Mouse (Mus musculus) cerebellum, adult 11-12 months (tissue): Measurements from ENCODE around the gene Rbpms2.
"Not testable (repeated sequence)": the region's sequence is repeated elsewhere in the genome, so short reads cannot be mapped to it uniquely, and the experiment has no call there.

Experiments
- DNase-seq: peaks from one replicate; pipeline ENCODE4 v3.0.0; 2022

The Rbpms2 gene

DNA sequence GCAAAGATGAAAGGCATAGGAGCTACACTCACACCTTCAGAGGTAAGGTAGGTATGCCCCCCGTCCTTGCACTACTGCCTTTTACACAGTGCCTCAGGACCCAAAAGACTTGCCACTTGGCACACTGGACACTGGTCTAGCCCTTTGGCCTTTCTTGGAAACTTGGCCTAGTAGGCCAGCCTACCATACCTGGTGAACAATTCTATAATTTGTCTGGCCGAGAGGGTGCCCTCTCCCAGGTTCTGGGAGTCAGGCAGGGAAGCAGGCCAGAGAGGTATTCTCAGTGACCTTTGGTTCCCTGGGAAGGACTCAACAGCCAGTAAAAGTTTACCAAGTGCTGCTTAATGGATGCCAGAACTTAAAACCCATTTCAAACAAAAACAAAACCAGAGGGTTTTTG is 7.8 kb upstream of the Rbpms2 start:
- DNase-seq = no peak

DNA sequence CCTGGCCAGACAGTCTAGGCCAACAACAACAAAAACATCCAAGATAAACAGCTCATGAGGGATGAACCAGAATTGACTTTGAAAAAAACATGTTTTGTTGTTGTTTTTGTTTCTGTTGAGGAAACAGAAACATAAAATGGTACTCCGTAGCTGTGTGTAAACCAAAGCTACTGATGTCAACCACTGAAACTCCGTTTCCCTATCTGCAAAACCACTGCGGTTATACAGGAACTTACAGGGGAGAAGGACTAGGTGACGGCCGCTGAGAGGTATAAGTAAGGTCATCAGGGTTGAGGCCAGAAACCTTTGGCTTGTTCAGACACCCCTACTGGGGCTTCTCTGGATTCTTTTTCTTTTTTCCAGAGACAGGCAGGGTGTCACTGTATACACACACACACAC is 6.6 kb upstream of the Rbpms2 start:
- no peak for DNase-seq

DNA sequence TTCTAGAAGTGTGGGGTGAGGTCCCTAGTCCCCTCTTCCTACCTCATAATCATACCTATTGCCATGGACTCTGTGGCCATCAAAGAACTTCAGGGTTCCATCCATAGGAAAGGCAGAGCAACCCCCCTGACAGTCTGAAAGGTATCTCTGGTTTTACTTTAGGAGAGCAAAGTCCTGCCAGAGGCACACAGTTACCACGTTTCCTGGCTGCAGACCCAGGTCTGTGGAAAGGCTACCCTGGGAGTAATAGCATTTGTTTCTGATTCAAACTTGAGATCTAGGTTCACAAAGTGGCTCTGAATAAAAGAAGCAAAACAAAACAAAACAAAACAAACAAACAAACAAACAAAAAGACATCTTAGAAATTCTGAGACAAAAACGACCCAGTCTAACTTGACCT is 5.2 kb upstream of the Rbpms2 start:
- no peak for DNase-seq

DNA sequence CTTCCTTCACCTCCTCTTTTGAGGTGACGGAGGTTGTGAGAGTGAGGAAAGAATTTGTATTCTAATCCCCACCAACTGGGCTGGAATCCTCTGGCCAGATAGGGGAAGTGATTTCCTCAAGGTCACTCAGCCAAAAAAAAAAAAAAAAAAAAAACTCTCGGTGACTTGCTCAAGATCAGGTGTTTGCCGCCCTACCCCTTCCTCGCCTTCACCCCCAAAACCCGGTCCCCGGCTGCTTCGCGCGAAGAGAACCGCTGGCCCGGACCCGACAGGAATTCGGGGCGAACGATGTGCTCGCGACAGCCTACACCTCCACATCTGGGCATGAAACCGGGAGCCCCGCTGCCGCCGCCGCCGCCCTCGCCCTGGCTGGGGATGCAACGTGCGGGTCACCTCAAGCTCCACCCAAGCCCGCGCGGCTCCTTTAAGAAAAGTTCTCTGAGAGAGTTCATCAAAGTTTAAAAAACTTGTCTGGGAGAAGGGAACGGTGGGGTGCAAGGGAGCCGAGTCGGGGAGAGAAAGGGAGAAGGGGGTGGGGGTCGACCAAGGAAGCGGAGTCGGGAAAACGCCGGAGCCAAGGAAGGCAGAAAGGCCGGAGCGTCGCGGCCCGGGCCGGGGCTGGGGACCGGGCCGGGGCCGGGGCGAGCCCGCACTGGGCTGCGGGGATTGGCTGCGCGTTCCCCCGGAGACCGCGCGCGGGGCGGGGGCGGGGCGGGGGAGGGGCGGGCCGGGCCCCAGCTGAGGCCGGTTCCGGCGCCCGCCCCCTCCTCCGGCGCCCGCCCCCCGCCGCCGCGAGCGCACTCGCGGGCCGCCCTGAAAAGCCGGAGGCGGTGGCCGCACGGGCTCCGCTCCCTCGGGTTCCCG is 551 bp downstream of the Rbpms2 start:
- DNase-seq = no peak

DNA sequence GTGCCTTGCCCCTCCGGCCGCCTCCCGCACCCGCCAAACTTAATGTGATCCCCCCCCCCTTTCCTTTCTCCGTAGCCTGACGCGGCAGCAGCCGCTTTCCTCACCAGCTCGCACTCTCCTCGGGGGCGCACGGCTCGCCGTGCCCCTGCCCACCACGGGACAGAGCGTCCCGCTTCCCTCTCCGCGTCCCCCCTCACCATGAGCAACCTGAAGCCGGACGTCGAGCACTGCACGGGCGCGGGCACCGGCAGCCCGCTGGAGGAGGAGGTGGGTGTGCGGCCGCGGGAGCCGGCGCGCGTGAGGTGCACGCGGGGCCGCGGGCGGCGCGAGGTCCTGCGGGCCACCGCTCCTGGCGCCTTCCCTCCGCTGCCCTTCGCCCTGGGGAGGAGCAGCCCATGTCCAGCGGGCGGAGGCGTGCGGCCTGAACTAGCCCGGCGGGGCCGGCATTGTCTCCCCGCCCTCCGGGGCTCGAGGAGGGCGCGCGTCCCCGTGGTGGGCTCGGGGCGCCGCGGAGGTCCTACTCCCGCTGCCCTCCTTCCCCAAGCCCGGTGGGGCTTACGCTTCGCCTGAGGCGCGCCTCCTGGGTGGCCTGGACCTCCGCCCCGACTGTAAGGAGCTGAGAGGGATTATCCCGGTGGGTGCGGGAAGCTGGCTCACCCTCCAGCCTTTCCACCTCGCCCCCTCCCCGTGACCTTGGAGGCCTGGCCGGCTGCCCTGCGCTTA is 1.3 kb downstream of the Rbpms2 start:
- DNase-seq = no peak

DNA sequence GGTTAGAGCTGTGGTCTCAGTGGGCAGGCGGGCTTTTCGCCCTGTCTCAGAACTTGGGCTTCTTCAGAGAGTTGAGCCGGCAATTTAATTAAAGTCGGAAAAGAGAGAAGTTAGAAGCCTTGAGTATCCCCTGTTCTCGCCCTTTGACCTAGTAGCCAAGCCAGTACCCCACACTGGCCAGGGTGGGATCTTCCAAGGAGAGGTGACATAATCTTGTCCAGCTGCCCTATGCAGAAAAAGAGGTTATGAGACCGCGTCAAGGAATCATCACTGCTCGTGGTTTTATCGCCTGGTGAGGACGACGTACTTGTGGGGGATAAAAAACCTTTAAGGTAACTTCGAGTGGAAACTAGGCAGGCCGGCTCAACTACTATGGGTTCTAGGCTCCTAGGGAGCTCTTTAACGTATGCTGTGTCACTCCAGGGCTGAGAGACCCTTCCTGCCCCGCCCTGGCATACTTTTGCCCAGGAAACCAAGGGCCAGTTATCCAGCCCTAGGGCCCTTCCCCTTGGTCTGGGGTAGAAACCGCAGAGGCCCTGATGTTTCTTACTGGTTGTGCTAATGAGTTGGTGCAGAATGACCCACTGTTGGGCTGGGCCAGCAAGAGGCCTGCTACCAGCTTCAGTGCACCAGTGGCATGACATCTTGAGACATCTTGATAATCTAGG is 2.0 kb downstream of the Rbpms2 start:
- no peak for DNase-seq

DNA sequence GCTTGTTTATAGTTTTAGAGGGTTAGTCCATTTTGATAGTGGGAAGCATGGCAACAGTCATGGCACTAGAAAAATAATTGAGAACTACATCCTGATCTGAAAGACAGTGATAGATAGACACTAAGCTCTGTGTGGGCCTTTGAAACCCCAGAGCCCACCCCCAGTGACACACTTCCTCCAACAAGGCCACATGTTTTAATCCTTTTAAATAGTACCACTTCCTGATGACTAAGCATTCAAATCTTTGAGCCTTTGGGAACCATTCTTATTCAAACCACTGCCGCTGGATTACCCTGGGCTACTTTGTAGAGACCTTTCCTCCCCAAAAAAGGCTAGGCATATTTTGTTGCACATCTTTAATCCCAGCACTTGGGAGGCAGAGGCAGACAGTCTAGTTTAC is 6.3 kb downstream of the Rbpms2 start:
- DNase-seq = no peak

DNA sequence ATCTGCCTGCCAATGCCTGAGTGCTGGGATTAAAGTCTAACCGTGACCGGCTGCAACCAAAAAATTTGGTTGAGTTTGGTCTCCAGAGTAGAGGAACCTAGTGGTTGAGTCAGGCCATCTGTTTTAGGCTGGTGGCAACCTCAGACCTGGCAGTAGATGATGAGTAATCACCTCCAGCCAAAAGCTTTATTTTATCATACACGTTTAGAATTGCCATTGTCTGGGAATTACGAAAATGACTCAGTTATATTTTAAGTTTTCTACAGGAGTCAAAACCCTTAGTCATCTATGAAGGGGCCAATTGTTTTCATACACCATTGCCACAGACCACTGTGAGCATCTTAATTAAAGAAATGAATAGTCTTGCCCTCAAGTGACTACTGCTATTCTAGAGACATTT is 7.5 kb downstream of the Rbpms2 start:
- no peak for DNase-seq

DNA sequence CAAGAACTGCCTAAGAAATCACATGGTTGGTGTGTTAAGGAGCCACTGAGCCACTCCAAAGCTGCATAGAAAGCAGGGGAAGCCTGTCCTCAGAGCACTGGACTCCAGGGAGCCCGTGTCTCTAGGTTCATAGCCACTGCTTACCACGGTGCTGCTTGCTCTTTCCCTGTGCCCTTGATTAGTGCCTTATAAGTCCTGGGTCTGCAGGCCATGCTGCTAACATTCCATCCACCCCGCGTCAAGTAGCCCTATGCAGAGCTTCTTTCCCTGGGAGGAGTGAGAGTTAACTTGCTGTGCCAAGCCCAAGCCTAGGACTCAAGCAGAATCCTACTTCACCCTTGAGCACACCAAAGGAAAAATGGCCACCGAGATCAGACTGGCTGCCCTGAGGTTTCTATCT is 9.6 kb downstream of the Rbpms2 start:
- no peak for DNase-seq

DNA sequence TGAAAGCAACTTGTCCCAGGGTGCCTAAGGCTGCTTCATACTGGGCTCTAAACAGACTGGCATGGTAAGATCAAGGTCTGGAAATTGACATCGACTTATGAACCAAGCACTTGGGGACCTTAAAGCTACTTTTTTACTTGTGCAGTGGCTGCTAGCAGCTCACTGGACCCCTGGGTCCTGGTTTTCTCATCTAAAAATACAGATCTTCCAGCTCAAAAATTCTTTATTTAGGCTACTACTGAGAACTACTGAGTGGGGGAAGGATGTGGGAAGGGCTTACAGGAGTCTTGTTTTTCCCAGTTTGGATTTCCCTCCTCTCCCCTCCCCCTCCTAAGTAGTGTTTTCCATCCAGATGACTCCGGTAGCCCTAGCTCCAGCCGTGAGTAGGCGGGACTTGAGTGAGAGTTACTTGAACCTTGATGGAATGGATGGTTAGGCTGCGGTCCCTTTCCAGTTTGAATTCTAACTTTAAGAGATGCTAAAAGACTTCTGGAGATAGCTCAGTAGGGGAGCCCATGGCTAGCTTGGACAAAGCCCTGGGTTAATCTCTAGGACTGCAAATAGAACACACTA is 11.5 kb downstream of the Rbpms2 start:
- DNase-seq = no peak

DNA sequence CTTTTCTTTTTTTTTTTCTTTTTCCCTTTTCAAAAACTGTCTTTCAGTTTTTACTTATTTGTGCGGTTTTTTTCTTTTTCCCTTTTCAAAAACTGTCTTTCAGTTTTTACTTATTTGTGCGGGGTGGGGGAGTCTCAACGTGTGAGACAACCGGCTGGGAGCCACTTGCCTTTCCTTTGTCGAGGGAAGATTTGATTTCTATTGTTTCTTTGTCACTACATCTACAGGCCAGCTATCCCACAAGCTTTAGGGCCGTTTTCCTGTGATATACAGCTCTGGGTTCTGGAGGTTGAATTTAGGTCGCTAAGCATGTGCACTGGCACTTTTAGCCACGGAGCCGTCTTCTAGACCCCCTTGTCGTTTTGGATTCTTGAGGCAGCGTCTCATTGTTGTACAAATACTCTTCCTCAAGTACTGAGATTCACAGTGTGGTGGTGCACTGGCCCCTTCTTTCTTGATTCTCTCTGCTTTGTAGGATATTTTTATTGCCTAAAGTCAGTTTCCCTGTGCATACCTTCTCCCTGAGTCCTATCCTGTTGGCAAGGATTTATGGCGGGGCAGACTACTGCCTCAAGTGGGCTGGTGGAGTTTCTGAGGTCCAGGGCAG is 12.1 kb downstream of the Rbpms2 start:
- DNase-seq = no peak

DNA sequence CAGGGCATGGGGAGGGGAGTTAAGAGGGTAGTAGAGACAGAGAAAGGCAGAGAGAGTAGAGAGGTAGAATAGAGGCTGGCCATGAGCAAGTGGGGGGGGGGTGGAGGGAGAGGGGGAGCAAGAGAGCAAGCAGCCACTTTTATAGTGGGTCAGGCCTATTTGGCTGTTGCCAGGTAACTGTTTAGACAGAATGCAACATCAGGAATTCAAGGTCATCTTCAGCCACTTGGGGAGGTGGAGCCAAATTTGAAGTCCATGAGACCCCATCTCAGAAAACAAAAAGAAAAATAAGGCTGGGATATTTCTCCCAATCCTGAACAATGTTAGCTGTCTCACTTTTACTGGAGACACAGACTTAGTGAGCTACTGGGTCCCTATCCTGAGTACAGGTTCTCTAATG is 13.1 kb downstream of the Rbpms2 start:
- DNase-seq = no peak

DNA sequence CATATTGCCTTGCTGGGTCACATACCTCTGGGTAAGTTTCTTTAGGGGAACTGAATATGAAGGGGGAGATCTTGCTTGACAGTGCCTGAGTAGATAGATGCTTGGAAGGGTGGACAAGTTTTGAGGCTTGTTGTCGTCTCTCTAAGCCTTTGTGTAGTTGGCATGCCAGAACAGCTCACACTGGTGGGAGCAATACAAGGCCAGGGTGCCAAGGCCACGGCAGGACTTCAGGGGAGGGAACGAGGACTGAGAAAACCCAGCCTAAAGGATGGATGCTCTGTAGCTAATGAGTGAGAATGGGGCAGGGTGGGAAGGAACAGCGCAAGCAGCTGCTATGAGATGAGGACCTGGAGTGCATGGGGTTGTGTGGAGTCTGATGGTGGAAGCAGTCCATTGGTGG is 15.5 kb downstream of the Rbpms2 start:
- no peak for DNase-seq

DNA sequence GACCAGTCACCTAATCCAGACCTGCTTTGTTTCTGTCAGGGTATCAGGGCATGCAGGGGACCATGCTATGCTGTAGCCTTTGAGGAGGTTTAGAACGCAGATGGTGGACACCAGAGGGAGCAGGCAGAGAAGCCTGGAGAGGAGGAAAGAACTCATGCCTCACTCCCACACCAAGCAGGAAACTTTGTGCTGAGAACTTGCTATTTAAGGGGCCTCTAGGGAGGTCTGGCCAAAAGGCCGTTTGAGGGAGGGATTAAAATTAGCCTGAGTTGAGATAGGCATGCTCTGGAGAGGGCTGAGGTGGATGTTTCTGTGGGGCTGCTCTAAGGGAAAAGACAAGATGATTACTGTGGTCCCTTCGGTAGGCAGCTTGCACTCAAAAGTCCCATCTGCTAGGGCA is 16.5 kb downstream of the Rbpms2 start:
- DNase-seq = no peak

DNA sequence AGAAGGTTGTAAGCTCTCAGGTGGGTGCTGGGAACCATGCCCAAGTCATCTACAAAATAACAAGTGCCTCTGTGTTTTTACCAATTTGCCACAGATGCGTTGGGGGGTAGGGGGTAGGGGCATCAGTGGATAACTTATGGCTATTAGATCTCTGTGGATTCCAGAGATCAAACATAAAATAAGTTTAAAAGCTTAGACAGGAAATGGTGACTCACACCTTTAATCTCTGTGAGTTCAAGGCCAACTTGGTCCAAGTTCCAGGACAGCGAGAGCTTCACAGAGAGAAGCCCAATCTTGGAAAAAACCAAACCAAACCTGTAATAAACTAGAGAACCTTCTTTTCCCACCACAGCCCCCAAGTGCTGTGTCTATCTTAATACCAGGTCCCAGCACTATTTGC is 17.3 kb downstream of the Rbpms2 start:
- no peak for DNase-seq

DNA sequence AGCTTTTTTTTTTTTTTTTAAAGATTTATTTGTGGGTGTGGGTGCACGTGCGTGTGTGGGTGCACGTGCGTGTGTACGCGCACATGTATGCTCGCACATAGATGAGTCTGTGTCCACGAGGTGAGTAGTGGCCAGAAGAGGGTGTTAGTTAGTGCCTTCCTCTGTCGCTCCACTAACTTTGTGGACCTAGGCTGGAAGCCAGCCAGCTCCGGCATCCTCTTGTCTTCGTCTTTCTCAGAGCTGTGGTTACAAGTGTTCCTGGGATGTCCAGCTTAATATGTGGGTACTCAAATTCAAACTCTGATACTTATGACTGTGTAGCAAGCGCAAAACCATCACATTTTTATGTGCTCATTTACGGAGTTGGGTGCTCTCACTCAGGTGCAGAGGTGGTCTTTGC is 19.3 kb downstream of the Rbpms2 start:
- no peak for DNase-seq

DNA sequence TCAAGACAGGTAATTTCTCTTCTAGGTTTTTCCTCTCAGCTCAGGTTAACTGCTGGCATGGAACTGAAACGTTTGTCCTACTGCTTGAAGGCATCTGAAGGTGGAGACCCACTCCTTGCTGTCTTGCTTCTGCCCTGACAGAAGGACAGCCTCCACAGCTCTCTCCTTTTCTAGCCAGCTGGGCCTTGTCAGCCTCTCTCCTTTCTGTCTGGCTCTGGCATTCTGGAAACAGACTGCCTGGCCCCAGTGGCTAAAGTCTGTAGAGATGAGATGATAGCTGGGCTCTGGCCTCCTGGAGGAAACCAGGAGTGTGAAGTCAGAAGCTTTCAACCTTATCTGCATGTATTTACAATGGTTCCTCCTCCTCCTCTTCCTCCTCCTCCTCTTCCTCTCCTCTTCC is 20.5 kb downstream of the Rbpms2 start:
- DNase-seq = no peak

DNA sequence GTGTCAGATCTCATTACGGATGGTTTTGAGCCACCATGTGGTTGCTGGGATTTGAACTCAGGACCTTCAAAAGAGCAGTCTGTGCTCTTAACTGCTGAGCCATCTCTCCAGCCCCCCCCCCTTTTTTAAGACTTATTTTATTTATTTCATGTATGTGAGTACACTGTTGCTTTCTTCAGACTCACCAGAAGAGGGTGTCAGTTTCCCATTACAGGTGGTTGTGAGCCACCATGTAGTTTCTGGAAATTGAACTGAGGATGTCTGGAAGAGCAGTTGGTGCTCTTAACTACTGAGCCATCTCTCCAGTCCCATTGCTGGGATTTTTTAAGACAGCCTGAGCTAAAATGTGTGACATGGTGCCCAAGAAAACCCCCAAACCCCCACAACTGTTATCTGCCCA is 22.5 kb downstream of the Rbpms2 start:
- DNase-seq = not testable (repeated sequence)

DNA sequence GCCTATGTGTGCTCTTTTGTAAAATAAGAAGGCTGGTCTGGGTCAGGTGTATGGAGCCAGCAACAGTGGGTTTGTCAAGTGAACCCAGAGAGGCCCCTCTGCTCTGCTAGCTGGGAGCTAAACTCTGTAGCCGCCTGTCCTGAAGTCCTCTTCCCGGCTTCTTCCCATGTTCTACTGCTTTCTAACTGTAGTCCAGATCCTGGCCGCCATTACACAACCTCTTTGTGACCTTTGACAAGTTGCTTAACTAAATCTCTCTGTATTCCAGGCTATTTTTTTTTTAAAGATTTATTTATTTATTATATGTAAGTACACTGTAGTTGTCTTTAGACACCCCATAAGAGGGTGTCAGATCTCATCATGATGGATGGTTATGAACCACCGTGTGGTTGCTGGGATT is 24.3 kb downstream of the Rbpms2 start:
- DNase-seq = no peak

DNA sequence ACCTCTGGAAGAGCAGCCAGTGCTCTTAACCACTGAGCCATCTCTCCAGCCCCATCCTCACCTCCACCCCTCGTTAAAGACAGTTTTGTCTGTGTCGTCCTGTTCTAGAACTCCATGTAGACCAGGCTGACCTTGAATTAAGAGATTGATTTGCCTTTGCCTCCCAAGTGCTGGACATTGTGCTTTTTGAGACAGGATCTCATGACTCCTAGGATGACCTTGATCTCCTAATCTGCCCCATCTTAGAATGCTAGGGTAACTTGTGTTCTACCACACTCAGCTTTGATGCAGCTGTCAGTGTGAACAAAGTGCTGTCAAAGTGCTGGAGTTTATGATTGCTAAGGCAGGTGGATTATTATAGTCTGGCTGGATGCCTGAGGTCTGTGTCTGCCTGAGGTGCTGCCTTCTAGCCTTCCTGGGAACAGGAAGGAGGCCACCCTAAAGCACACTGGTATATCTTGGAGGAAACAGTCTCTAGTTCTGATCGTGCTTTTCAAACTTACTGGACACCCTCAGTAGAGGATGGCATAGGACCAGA is 25.3 kb downstream of the Rbpms2 start:
- no peak for DNase-seq

DNA sequence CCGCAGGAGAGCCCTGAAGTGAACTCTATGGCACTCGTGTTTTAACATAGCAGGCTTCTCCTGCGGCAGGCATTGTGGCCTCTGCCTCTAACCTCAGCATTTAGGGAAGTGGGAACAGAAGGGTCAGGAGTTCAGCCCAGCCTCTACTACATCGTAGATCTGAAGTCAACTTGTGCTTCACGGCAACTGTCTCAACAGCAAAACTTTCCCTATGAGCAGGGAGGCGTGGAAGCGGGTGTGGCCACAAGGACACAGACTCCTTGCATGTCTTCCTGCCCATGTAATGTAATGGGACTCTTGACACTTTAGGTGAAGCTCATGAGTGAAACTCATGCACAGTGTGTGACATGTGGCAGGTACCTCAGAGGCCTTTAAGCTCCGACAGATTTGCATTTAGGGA is 26.1 kb downstream of the Rbpms2 start:
- no peak for DNase-seq

DNA sequence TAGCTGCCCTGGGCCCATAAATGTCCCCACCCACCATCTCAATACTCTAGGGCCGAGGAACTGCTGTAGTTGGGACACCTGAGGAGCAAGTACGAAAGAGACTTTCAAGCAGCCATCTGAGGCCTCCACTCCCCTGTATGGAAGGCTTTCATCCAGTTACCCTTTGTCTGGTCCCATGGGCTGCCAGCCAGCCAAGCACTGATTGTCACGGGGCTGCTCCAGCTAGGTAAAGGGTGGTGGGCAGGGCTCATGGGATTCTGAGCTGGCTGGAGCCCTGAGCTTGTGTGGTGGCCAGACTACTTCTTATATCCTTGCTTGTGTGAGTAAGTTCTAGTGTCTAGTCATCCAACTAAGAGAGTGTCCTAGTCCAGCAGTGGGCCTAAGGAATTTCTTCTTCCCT is 27.8 kb downstream of the Rbpms2 start:
- no peak for DNase-seq

DNA sequence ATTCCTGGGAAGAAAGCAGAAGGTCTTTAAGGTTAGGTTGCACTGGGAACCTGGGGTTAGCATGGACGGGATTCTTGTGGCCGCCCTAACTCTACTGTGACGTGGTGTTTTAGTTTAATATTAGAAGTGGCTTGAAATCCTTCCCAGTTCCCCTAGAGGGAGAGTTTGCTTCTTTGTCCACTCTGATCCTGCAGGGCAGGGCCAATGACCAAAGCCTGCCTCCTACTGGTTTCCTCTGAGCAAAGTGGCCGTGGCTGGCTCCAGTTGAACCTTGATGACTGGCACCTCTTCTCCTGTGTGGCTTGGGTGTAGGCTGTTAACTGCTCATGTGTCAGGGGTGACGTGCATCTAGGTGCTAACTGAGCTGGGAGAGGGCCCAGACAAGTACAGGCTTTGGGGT is 31.6 kb downstream of the Rbpms2 start:
- DNase-seq = no peak
